Mouse (Mus musculus) layer of hippocampus, adult 2 months (tissue): ENCODE measurements around the gene Gpr161. TPM values are rescaled to one million over a fixed set of nuclear protein-coding genes. Genes with fewer than 3 reads are reported as not detected.
"Not testable (repeated sequence)": the region's sequence is repeated elsewhere in the genome, so short reads cannot be mapped to it uniquely, and the experiment has no call there.

Experiments
- DNase-seq, 2 experiments: peaks; one replicate each; pipeline ENCODE4 v3.0.0; 2022; ENCODE audit warnings: low spot score in 2 of 2
- H3K27ac ChIP-seq: fragments of 200-600 bp; 2 replicates; pipeline ENCODE4 v1.8.1; 2022
- H3K4me3 ChIP-seq: fragments of 200-600 bp; 2 replicates; pipeline ENCODE4 v1.8.1; 2022; ENCODE audit warnings: mild to moderate bottlenecking
- CTCF ChIP-seq: fragments of 200-600 bp; conservative IDR thresholded peaks from 2 replicates; pipeline ENCODE4 v1.8.1; 2022; ENCODE audit warnings: antibody characterized with exemption, mild to moderate bottlenecking, moderate library complexity
- total RNA-seq, 2 experiments: library from RNA; stranded (reverse); gene quantifications; 2 replicates each; pipeline ENCODE4 v1.2.3; 2021

Gene Gpr161
- total RNA-seq, 2 experiments from 2014 or later: 69.0 to 71.6 TPM

DNA sequence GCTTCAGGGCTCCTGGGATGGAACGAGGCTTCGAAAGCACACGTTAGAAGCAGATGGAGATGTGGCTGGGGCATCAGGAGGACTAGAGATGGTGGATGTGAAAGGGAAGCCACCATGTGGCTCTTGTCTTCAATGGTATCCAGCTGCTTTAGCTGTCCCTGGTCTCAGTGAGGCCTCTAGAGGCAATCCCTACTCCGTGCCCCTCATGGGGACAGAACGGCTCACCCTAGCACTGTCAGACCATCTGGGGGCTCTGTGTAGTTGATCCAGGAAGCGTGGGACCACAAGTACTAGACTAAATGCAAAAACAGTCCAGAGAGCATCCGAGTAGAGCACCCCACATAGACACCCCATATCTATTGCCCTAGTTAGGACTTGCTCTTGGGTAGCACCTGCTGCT lies 26.3 kb downstream of the Gpr161 start:
- H3K27ac ChIP-seq: peak overlapping the region; percentile 36; the same call in 1 of the 2 replicates

DNA sequence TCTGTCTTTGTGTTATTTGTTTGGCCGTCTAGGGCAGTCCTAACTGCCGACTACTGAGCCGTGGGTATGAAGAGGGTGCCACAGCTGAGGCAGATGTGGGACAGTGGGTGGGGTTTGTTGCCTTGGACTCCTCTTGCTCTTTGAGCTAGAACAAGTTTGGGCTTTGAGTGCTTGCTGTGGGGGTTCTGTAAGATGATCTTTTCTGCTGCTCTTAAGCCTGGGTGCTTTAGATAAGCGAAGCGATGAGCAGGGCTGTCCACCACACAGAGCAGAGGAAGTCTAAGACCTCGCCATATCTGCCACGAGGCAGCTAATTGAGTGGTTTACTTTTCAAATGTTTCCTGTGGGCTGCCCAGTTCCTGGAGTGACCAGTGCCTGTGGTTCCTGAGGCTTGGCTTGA lies 27.3 kb downstream of the Gpr161 start:
- DNase-seq: no peak
- Histone ChIP-seq H3K27ac (no peak overlapping the region), H3K4me3 (no peak overlapping the region)
- no peak for TF ChIP-seq CTCF

More for the DNA sequence above, 26.3 kb downstream of the Gpr161 start:
- DNase-seq: no peak
- TF ChIP-seq CTCF: no peak
- no peak overlapping the region for H3K4me3 ChIP-seq

DNA sequence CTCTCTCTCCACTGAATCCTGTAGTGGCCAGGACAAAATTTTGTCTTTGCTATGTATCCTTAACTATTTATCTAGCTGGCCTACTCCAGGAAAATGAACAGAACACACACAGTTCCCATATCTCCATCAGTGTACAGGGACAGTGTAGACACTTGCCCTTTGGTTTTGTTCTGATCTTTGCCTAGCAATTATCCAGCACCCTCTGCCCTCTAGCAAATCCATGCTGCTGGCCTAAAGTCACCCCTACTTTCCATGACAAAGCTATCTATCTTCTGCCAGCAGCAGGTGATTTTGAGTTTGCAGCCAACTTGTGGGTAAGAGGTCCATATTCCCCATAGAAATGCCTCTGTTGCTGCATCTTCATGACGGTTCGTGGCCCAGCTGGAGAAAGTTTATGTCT lies 31.8 kb downstream of the Gpr161 start:
- Histone ChIP-seq H3K4me3 (no peak overlapping the region), H3K27ac (no peak overlapping the region)
- TF ChIP-seq CTCF: no peak
- DNase-seq: no peak

DNA sequence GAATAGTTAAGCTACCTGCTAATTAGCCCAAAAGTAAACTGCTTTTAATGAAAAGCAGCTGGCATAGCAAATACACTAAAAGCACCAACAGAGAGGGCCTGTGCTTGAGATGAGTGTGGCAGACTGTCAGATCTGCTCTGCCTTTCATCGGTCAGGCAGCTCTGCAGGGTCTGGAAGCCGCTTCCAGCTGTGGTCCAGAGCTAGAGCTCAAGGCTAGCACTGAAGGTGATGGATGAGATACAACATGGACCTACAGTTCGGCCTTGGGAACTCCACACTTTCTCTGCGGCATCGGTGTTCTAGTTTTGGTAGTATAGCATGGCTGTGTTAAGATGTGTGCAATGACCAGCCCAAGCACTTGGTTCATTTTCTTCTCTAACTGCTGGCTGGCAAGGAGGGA lies 32.2 kb downstream of the Gpr161 start:
- no peak for TF ChIP-seq CTCF
- H3K27ac ChIP-seq: no peak overlapping the region
- no peak overlapping the region for H3K4me3 ChIP-seq
- no peak for DNase-seq

DNA sequence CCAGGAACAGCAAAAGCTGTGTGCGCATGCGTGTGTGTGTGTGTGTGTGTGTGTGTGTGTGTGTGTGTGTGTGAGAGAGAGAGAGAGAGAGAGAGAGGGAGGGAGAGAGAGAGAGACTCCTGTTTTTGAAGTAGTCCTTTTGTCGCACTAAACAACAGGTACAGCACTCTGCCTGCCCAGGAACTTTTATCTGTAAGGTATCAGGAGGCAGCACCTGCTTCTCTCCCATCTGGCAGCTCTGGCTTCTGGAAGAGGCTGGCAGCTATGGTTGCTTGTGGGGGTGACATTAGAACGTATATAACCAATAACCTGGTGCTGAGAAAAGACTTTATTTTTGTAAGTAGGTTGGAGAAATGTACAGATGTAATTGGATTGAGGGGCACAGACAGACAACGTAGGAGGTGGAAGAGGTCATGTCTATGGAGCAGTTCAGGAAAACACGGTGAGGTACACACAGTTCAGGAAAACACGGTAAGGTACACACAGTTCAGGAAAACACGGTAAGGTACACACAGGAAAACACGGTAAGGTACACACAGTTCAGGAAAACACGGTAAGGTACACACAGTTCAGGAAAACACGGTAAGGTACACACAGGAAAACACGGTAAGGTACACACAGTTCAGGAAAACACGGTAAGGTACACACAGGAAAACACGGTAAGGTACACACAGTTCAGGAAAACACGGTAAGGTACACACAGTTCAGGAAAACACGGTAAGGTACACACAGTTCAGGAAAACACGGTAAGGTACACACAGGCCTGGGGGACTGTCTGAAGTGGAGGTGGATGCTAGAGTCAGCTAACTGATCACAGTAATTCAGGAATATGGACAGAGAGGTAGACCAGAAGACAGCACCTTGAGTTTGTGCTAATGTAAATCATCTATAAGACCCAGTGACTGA lies 33.0 kb downstream of the Gpr161 start:
- H3K4me3 ChIP-seq, H3K27ac ChIP-seq, DNase-seq: not testable (repeated sequence)

DNA sequence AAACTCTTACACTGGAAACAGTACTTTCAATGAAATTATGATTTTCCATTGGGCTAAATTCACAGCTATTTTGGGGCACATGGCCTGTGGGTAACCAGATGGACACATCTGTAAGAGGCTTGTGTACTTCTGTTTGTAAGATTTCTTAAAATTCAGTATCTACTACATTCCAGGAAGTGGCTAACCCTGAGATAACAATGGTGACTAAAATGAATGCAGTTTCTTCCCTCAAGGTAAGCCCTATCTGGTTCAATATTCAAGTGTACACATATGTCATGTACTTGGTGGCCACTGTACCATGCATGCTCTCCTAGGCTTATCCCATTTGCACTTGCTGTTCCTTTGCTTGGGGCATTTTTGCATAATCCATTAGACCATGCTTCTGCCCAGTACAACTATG lies 35.3 kb downstream of the Gpr161 start:
- no peak overlapping the region for H3K4me3 ChIP-seq
- TF ChIP-seq CTCF: no peak

DNA sequence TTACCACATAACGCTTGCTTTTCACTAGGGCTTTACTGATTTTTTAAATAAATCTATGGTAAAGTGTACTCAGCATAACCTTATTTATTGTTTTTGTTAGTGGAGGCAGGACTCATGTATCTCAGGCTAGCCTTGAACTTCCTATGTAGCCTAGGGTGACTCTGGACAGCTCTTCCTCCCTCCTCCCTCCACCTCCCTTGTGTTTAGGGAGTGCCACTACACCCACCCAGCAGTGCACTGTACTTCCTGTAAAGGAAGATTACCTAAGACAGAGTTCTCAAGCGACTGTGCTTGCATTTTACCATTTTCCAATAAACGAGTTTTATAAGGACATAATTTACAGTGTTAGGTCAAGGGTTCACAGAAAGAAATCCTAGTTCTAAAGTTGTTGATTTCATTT lies 37.2 kb downstream of the Gpr161 start:
- DNase-seq: no peak
- TF ChIP-seq CTCF: no peak
- Histone ChIP-seq H3K4me3 (no peak overlapping the region), H3K27ac (no peak overlapping the region)

More for the DNA sequence above, 35.3 kb downstream of the Gpr161 start:
- no peak overlapping the region for H3K27ac ChIP-seq
- DNase-seq: no peak

DNA sequence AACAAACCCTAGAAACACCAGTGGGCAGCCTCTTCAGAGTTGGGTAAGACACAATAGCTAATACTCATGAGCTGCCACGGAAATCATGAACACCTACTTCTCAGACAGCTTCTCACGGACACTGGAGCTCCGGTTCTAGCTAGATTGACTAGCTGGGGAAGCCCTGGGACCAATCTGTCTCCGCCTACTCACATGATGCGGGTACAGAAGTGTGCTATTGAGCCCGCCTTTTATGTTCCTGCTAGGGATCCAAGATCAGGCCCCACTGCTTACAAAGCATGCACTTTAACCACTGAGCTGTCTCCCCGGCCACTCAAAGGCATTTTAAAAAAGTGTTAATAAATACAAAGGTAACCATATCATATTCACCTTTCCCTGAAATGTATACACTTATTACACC lies 46.5 kb downstream of the Gpr161 start:
- peak; percentile 31 to 60 for DNase-seq
- Histone ChIP-seq H3K4me3 (no peak overlapping the region), H3K27ac (no peak overlapping the region; the same call in 1 of the 2 replicates)
- TF ChIP-seq CTCF: no peak

DNA sequence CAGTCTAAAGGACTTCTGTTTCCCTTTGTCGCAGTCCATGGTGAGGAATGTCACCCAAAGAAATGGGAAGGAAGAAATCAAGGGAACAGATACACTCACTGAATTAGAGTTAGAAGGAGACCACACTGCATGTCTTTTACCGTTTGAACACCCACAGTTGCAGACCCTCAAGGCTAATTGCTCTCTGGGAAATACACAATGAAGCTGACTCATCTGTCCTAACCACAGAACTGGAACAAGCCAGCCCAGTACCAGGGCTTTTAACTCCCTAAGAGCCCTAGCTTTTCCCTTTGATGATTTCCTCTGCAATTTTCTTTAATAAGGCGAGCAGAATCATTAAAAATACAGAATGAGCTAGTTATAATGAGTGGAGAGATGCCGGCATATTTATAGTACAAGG lies 48.9 kb downstream of the Gpr161 start:
- no peak for DNase-seq
- no peak overlapping the region for H3K4me3 ChIP-seq
- no peak for TF ChIP-seq CTCF
- H3K27ac ChIP-seq: peak overlapping the region; percentile 73

DNA sequence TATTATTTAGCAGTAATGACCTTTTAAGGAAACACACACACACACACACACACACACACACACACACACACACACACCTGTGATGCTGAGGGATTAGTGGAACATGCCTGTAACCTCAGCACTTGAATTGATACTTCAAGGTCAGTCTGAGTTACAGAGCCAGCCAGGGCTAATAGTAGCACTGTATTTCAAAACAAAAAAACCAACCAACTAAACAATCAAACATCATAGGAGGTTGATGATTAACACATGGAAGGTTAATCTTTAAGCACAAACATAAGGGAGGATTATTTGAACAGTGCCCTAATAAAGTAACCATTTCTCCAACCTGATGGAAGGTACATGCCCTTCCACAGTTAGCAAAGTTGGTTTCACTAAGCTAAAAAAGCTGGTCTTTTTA lies 53.0 kb downstream of the Gpr161 start:
- no peak for TF ChIP-seq CTCF
- no peak overlapping the region for H3K27ac ChIP-seq
- no peak overlapping the region for H3K4me3 ChIP-seq
- DNase-seq: no peak

DNA sequence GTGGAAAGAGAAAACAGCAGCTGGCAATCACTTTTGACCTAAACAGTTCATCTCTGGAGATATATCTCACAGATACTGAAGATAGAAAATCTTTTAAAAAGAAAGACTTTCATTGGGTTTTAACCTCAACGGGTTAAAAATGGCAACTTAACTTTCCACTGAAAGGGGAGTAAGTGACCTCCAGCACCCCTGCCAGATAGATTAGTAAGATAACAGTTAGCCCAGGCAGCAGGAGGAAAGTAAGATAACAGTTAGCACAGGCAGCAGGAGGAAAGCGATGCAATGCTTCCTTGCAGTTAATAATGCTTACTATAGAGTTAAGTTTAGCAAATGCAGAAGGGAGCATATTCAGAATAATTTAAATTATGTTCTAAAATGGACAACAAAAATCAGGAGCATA lies 60.8 kb downstream of the Gpr161 start:
- TF ChIP-seq CTCF: no peak
- DNase-seq: no peak
- H3K4me3 ChIP-seq: no peak overlapping the region
- H3K27ac ChIP-seq: no peak overlapping the region

DNA sequence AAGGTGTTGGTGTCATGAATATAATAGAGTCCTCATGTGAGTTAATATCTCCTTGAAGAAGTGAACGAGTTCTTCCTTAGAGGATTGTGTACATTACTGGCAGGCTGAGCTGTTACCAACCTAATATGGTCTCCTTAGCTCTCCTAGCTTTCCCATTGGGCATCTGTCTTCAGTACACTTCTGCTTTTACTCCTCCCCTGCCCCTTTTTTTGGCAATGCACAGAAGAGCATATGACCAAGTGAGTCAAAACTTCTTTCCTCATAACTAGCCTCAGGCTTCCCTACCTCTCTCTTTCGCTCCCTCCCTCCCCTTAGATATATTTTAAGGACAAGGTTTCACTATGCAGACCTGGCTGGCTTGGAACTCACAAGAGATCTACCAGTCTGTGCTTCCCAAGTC lies 67.7 kb downstream of the Gpr161 start:
- DNase-seq: no peak
- no peak overlapping the region for H3K27ac ChIP-seq
- H3K4me3 ChIP-seq: no peak overlapping the region
- no peak for TF ChIP-seq CTCF

DNA sequence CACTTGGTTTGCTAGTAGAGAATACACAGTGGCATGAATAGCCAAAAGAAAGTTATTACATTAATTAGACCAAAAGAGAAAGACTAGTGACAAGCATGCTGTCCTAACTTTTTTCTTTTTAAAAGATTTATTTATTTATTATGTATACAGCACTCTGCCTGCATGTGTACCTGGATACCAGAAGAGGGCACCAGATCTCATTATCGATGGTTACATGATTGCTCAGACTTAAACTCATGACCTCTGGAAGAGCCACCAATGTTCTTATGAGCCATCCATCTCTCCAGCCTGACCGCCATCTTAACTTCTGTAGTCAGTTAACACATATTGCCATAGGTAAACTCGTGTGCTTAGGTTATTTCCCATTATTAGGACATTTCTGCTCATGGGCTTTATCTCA lies 69.5 kb downstream of the Gpr161 start:
- TF ChIP-seq CTCF: peak; percentile 51
- Histone ChIP-seq H3K4me3 (no peak overlapping the region), H3K27ac (no peak overlapping the region)
- DNase-seq: no peak

DNA sequence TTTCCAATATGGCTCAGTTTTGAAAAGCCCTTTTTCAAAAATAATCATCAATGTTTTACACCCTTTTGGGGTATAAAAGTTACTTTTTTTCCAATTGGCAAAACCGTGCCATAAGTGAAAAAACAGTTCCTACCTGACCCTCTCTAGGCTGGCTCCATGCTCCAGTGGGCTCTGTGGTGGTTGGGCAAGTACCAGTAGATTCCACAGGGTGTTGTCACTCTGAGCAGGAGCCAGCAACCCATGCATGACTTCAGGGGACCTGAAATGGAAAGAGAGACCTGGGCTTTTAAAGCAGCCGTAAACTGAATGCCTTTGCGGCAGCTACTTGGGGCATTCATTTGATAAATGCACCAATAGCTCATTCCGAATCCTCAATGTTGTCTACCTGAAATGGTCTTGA lies 75.4 kb downstream of the Gpr161 start:
- no peak for TF ChIP-seq CTCF
- H3K27ac ChIP-seq: no peak overlapping the region
- no peak for DNase-seq

More for the DNA sequence above, 75.4 kb downstream of the Gpr161 start:
- H3K4me3 ChIP-seq: no peak overlapping the region
